Mouse (Mus musculus): ENCODE results near the gene Gm29289. TPM values are rescaled to one million over a fixed set of nuclear protein-coding genes. Genes with fewer than 3 reads are reported as not detected.
"Not testable (repeated sequence)": the region's sequence is repeated elsewhere in the genome, so short reads cannot be mapped to it uniquely, and the experiment has no call there.

Gm29289 gene
- not detected in 2 replicates for polyA plus RNA-seq (2012; rRNA removed)

DNA sequence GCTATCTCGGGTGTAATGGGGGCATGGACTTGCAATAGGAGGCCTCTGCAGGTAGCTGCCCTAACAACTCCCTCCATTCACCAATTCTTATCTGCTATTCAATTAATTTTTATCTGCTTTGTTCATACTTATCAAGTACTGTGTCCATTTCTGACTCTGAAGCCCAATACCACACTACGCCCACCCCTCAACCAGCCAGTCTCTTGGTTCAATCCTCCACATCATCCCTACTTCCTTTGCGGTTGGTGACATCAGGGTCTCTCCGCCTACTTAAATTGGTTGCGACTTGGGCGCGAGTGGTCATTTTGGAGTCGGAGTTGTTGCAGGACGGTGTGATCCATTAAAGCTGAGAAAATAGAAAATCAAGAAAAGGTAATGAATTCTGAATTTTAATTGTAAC lies at the start of gene Gm29289:
Gene Gm29289 (plus strand): TSS at position 301 of the 400 bp plus-strand sequence.
- no CpG with 5 or more reads among the region's 9 CpGs for WGBS
- not testable (repeated sequence) for H3K27me3 ChIP-seq (ENCODE audit: control insufficient read depth, insufficient read depth, low read length); H3K4me1 ChIP-seq (ENCODE audit: control insufficient read depth, insufficient read depth, low read length); H3K4me3 ChIP-seq (replicated peaks; ENCODE audit: insufficient read depth, low read depth, low read length); DNase-seq; H3K27ac ChIP-seq (ENCODE audit: insufficient read depth, low read length)

GRCm38 (mm10) chrY:2900689-2901088 lies 31.7 kb upstream of the Gm29289 start, which contains the start of gene Gm10352:
TSS of gene Gm10352 (plus strand) at chrY:2900989.
- H3K4me1 ChIP-seq (ENCODE audit: control insufficient read depth, insufficient read depth, low read length); DNase-seq; H3K27ac ChIP-seq (ENCODE audit: insufficient read depth, low read length); H3K4me3 ChIP-seq (replicated peaks; ENCODE audit: insufficient read depth, low read depth, low read length); H3K27me3 ChIP-seq (ENCODE audit: control insufficient read depth, insufficient read depth, low read length): not testable (repeated sequence)
- WGBS, result no CpG with 5 or more reads among the region's 9 CpGs

Other genes starting within 250 kb of the Gm29289 start
- gene H2al2b, start 211.9 kb upstream of the Gm29289 start, polyA plus RNA-seq (2012; rRNA removed), result not detected in 2 replicates
- gene Gm4064, start 136.4 kb upstream of the Gm29289 start, polyA plus RNA-seq (2012; rRNA removed), result not detected in 2 replicates
- not detected in 2 replicates for gene Rbmy, start 101.9 kb upstream of the Gm29289 start, polyA plus RNA-seq (2012; rRNA removed)
- gene Gm10256, start 101.9 kb upstream of the Gm29289 start, polyA plus RNA-seq (2012; rRNA removed), result not detected in 2 replicates
- not detected in 2 replicates for gene Gm10352, start 31.6 kb upstream of the Gm29289 start, polyA plus RNA-seq (2012; rRNA removed)